Mouse (Mus musculus) midbrain, embryonic 11.5 days (tissue): ENCODE measurements around the gene Gm9837. TPM values are rescaled to one million over a fixed set of nuclear protein-coding genes. Genes with fewer than 3 reads are reported as not detected.

ENCODE experiments used
- ATAC-seq: fragments of 200-750 bp; cut with Nextera tagmentation; 2 replicates; pipeline ENCODE4 v1.8.0; 2017; ENCODE audit warnings: moderate TSS enrichment, moderate library complexity; ENCODE audit not compliant: low FRiP score
- DNase-seq: peaks from one replicate; pipeline ENCODE4 v3.0.0; 2015; ENCODE audit warnings: low spot score; ENCODE audit errors: missing footprints
- H3K27ac ChIP-seq: fragments of 300-500 bp; sonication (generic); 2 replicates; pipeline ENCODE4 v1.5.1; 2014; ENCODE audit warnings: low read depth, low read length
- H3K27me3 ChIP-seq: fragments of 300-500 bp; sonication (generic); 2 replicates; pipeline ENCODE4 v1.6.1; 2014; ENCODE audit warnings: mild to moderate bottlenecking, low read length, moderate library complexity, mixed read lengths; ENCODE audit not compliant: control insufficient read depth, insufficient read depth
- H3K36me3 ChIP-seq: fragments of 300-500 bp; sonication (generic); 2 replicates; pipeline ENCODE4 v1.6.1; 2014; ENCODE audit warnings: mild to moderate bottlenecking, low read length, moderate library complexity, mixed read lengths; ENCODE audit not compliant: control insufficient read depth, insufficient read depth
- H3K4me1 ChIP-seq: fragments of 300-500 bp; sonication (generic); 2 replicates; pipeline ENCODE4 v1.6.1; 2014; ENCODE audit warnings: low read length; ENCODE audit not compliant: control insufficient read depth, insufficient read depth
- H3K4me2 ChIP-seq: fragments of 300-500 bp; sonication (generic); 2 replicates; pipeline ENCODE4 v1.6.1; 2014; ENCODE audit warnings: mild to moderate bottlenecking, moderate library complexity
- H3K4me3 ChIP-seq: fragments of 300-500 bp; sonication (generic); 2 replicates; pipeline ENCODE4 v1.5.1; 2014; ENCODE audit warnings: low read depth, low read length
- H3K9ac ChIP-seq: fragments of 300-500 bp; sonication (generic); 2 replicates; pipeline ENCODE4 v1.6.1; 2014; ENCODE audit warnings: low read length
- H3K9me3 ChIP-seq: fragments of 300-500 bp; sonication (generic); 2 replicates; pipeline ENCODE4 v1.6.1; 2016; ENCODE audit warnings: low read length; ENCODE audit not compliant: control insufficient read depth
- WGBS: fragments of 180-500 bp; shearing (Covaris S2); extraction: QIAGEN DNeasy Blood & Tissue Kit; methylation state at CpG from one replicate; pipeline ENCODE4 v1.1.7; 2014; 5-methylcytosine and 5-hydroxymethylcytosine counted together
- polyA plus RNA-seq: library from polyadenylated mRNA; unstranded; fragments of >200 nt; fragmentation: Nextera tagmentation; extraction: Ambion mirVana; gene quantifications from 2 replicates; pipeline ENCODE4 v1.2.1, GENCODE M21; 2014

The Gm9837 gene
- polyA plus RNA-seq, 1 experiment from 2014 or later: not detected

DNA sequence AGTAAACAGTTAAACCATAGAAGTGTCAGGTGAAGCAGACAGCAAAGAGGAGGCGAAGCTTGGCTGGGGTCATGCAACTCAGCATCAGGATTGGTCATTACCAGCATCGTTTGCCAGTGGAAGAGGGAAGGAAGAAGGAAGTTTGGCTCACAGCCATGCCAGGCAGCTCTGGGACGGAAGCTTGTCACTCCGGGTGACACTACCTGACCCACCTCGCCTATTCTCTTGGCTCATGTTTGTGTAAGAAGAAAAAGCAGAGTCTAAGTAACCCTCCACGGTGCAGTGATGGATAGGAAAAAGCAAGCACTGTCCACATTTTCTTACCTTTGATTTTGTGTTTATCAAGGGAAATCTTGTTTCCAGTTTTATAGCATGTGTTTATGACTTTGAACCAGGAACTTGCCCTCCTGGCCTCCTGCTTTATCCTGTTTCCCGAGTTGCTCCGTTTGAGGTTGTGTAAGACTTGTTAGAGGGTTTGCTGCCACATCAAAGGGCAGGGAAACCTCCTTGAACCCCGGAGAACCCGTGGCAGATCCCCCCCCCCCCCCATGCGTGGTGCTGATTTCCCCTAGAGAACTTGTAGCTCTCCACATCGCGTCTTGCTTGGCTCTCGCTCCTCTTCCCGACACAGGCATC is 20.1 kb downstream of the Gm9837 start:
- Histone ChIP-seq H3K27ac (no peak overlapping the region), H3K4me2 (no peak overlapping the region), H3K27me3 (no peaks in the 10 kb centered on the region), H3K9ac (no peak overlapping the region), H3K9me3 (no peaks in the 10 kb centered on the region), H3K36me3 (no peaks in the 10 kb centered on the region), H3K4me3 (no peak overlapping the region), H3K4me1 (no peaks in the 10 kb centered on the region)
- 66% methylated on average over 15 of the region's 15 CpGs for WGBS
- ATAC-seq (no peak), DNase-seq (no peak)

DNA sequence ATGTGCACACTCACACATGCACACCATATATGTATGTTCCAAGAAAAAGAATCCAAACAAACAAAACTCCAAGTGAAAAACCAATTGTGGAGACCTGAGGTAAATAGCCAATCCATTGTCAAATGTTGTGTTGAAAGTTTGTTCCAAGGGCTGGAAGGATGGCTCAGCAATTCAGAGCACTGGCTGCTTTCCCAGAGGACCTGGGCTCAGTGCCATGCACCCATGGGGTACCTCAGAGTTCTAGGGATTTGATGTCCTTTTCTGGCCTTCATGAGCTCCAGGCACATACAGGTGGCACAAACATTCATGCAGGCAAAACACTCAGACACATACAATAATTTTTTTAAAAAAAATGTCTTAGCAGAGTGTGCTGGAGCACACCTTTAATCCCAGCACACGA is 21.8 kb downstream of the Gm9837 start:
- H3K27me3 ChIP-seq: no peaks in the 10 kb centered on the region
- 93% methylated on average over 1 of the region's 1 CpGs for WGBS
- DNase-seq (no peak), ATAC-seq (no peak)
- no peak overlapping the region for H3K9ac ChIP-seq
- no peak overlapping the region for H3K27ac ChIP-seq
- no peak overlapping the region for H3K4me3 ChIP-seq
- no peaks in the 10 kb centered on the region for H3K36me3 ChIP-seq
- H3K4me1 ChIP-seq: no peaks in the 10 kb centered on the region
- H3K9me3 ChIP-seq: no peaks in the 10 kb centered on the region
- no peak overlapping the region for H3K4me2 ChIP-seq

DNA sequence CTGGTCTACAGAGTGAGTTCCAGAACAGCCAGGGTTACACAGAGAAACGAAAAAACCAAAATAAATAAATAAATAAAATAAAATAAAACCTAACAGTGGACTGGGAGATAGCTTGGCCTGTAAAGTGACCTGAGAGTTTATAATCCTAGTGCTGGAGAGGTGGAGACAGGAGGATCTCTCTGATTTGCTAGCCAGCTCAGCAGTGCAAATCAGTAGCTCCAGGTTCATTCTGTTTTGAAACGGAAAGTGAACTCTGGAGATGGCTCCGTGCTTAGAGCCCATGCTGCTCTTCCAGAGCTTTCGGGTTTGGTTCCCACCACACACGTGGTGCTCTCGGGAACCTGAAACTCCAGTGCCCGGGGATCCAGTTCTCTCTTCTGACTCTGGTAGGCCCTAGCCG is 22.3 kb downstream of the Gm9837 start:
- no peaks in the 10 kb centered on the region for H3K36me3 ChIP-seq
- WGBS: 90% methylated on average over 8 of the region's 8 CpGs
- H3K9ac ChIP-seq: no peak overlapping the region
- H3K4me3 ChIP-seq: no peak overlapping the region
- no peak overlapping the region for H3K4me2 ChIP-seq
- no peaks in the 10 kb centered on the region for H3K27me3 ChIP-seq
- DNase-seq: no peak
- H3K27ac ChIP-seq: no peak overlapping the region
- no peak for ATAC-seq
- H3K4me1 ChIP-seq: no peaks in the 10 kb centered on the region
- no peaks in the 10 kb centered on the region for H3K9me3 ChIP-seq

DNA sequence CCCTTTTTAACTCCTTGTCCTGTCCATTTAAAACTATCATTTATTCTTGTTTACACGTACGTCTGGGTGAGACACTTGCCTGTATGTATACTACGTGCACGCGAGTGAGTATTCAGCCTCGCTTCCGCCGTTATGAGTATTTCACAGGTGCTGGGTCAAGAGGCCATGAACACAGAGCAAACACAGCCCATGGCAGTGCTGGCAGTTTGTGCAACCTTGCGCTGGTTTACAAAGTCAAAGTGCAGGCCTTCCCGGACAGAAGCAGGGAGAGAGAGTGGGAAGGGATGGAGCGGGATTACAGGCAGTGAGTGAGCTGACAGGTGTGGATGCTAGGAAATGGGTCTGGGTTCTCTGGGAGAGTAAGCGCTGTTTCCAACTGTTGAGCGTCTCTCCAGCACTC is 24.1 kb downstream of the Gm9837 start:
- H3K27ac ChIP-seq: no peak overlapping the region
- ATAC-seq: no peak
- no peaks in the 10 kb centered on the region for H3K36me3 ChIP-seq
- no peak overlapping the region for H3K9ac ChIP-seq
- no peaks in the 10 kb centered on the region for H3K27me3 ChIP-seq
- no peaks in the 10 kb centered on the region for H3K9me3 ChIP-seq
- WGBS: 83% methylated on average over 13 of the region's 13 CpGs
- no peaks in the 10 kb centered on the region for H3K4me1 ChIP-seq
- DNase-seq: no peak
- no peak overlapping the region for H3K4me2 ChIP-seq
- H3K4me3 ChIP-seq: no peak overlapping the region

DNA sequence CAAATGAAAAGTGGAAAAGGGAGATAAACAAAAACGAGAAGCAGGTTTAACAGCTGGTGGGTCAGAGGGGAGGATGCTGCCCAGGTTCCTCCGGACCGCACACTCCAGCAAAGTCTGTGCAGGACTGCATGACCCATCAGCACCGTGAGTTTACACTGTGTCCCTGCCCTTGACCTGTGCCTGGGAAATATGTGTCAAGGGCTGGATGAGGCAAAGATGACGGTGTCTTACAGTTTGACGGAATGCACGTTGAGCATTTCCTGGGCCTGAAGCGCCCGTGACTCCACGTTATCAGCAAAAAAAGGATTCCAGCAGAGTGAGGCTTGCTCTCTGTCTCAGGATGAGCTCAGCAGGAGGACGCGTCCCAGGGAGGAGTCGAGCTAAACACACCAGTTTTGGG is 24.7 kb downstream of the Gm9837 start:
- Histone ChIP-seq H3K27ac (no peak overlapping the region), H3K9ac (no peak overlapping the region), H3K4me3 (no peak overlapping the region), H3K27me3 (no peaks in the 10 kb centered on the region), H3K36me3 (no peaks in the 10 kb centered on the region), H3K4me1 (no peaks in the 10 kb centered on the region), H3K4me2 (no peak overlapping the region), H3K9me3 (no peaks in the 10 kb centered on the region)
- 57% methylated on average over 13 of the region's 13 CpGs for WGBS
- DNase-seq (no peak), ATAC-seq (no peak)

DNA sequence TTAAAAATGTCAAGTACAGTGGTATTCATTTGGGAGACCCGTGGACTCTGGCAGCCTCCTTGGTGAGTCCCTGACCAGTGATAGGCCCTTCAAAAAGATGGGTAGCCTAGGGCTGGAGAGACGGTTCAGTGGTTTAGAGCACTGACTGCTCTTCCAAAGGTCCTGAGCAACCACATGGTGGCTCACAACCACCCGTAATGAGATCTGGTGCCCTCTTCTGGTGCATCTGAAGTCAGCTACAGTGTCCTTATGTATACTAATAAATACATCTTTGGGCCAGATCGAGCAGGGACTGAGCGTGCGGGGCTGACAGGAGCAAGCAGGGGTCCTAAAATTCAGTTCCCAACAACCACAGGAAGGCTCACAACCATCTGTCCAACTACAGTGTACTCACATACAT is 26.4 kb downstream of the Gm9837 start:
- H3K36me3 ChIP-seq: no peaks in the 10 kb centered on the region
- H3K27me3 ChIP-seq: no peaks in the 10 kb centered on the region
- H3K9ac ChIP-seq: no peak overlapping the region
- no peaks in the 10 kb centered on the region for H3K9me3 ChIP-seq
- DNase-seq: no peak
- no peak for ATAC-seq
- WGBS: 44% methylated on average over 6 of the region's 6 CpGs
- H3K4me1 ChIP-seq: no peaks in the 10 kb centered on the region
- no peak overlapping the region for H3K4me3 ChIP-seq
- H3K4me2 ChIP-seq: no peak overlapping the region
- H3K27ac ChIP-seq: no peak overlapping the region

DNA sequence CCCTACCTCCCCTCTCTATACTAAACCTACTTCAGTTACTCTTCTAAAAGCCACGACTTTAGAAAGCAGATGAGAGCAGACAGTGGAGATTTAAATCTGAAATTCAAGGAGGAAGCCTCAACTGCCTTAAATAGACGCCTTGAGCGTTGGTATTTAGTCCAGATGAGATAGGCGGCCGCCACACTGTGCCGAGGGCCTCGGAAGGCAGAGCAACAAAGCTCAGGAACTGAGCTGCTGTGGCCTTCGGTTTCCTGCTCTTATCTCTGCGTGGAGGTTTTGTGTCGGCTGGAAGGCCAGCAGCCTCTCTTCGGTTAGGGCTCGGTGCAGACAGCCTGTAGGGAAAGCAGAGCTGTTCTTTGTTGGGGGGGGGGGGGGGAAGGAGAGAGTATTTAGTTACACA is 28.4 kb downstream of the Gm9837 start:
- WGBS: 53% methylated on average over 12 of the region's 12 CpGs
- Histone ChIP-seq H3K27me3 (no peaks in the 10 kb centered on the region), H3K36me3 (no peaks in the 10 kb centered on the region), H3K4me3 (no peak overlapping the region), H3K9ac (no peak overlapping the region), H3K27ac (no peak overlapping the region), H3K4me2 (no peak overlapping the region), H3K4me1 (no peaks in the 10 kb centered on the region), H3K9me3 (no peaks in the 10 kb centered on the region)
- no peak for ATAC-seq
- no peak for DNase-seq

DNA sequence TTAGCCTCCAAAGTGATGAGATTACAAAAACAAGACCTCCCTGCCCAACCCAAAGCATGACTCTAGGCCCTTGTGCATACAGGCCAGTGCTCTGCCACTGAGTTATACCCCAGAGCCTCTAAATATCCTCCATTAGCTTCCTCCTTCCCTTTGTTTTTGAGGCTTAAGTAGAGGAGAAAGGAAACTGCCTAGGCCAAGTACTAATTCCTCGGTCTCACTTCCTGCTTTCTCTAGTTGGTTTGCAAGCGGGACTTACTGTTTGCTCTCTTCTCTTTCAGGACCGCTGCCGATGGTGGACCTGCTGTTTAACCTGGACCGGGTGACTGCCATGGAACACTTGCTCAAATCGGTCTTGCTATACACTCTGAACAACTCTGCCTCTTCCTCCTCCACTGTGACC is 33.9 kb downstream of the Gm9837 start:
- H3K36me3 ChIP-seq: no peaks in the 10 kb centered on the region
- WGBS: 92% methylated on average over 6 of the region's 6 CpGs
- no peak overlapping the region for H3K27ac ChIP-seq
- no peaks in the 10 kb centered on the region for H3K9me3 ChIP-seq
- DNase-seq (no peak), ATAC-seq (no peak)
- H3K4me3 ChIP-seq: no peak overlapping the region
- no peaks in the 10 kb centered on the region for H3K27me3 ChIP-seq
- H3K9ac ChIP-seq: no peak overlapping the region
- H3K4me2 ChIP-seq: no peak overlapping the region
- no peaks in the 10 kb centered on the region; the same call in 1 of the 2 replicates for H3K4me1 ChIP-seq

DNA sequence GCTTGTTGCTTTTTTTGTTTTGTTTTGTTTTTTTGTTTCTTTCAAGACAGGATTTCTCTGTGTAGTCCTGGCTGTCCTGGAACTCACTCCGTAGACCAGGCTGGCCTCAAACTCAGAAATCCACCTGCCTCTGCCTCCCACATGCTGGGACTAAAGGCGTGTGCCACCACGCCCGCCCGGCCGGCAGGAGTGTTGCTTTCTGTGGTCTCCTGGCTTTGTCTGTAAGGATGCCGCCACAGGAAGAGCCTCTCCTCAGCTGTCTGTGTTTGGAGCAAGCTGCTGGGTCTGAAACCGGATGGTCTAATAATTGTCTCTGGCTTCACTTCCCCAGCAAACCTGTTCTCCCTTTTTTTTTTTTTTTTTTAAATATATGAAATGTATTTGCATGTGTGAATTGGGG is 34.8 kb downstream of the Gm9837 start:
- ATAC-seq: no peak
- Histone ChIP-seq H3K9me3 (no peaks in the 10 kb centered on the region), H3K27ac (no peak overlapping the region), H3K9ac (no peak overlapping the region), H3K36me3 (no peaks in the 10 kb centered on the region), H3K4me3 (no peak overlapping the region), H3K4me1 (no peaks in the 10 kb centered on the region; the same call in 1 of the 2 replicates), H3K27me3 (no peaks in the 10 kb centered on the region), H3K4me2 (no peak overlapping the region)
- no peak for DNase-seq
- 86% methylated on average over 8 of the region's 8 CpGs for WGBS
